8 mouse cellular contexts compared by ENCODE assay signal in genomic region chr3:90079133-90079762, GRCm38 (mm10). TPM values are rescaled to one million over a fixed set of nuclear protein-coding genes. Genes with fewer than 3 reads are reported as not detected.
A peak's percentile ranks its signal among the peaks of the same experiment; 100 is the strongest.
DNase-seq lines count a peak whose midpoint lies in the region; ATAC-seq and TF ChIP-seq lines count a peak whose summit lies in the region.

No protein-coding gene starts in this region.

- peak overlapping the region; percentile 97 for H3K27ac ChIP-seq in embryonic facial prominence, embryonic 14.5 days (replicated peaks; ENCODE audit: low read depth, low read length)
- peak overlapping the region; percentile 98 for H3K27ac ChIP-seq in heart, adult 2 months
- H3K27ac ChIP-seq in limb, embryonic 13.5 days = peak overlapping the region; percentile 97
- peak overlapping the region; percentile 93 for H3K27ac ChIP-seq in midbrain, embryonic 16.5 days (ENCODE audit: low read length)

- peak overlapping the region; percentile 89 for H3K9ac ChIP-seq in embryonic facial prominence, embryonic 14.5 days (ENCODE audit: low read depth, low read length)
- peak overlapping the region; percentile 80 for H3K9ac ChIP-seq in heart, adult 2 months (ENCODE audit: low read depth, low read length)
- peak overlapping the region; percentile 90 for H3K9ac ChIP-seq in limb, embryonic 13.5 days
- peak overlapping the region; percentile 90 for H3K9ac ChIP-seq in midbrain, embryonic 16.5 days (ENCODE audit: low read depth, low read length)

- no peak; the same call in 1 of the 2 replicates for TF ChIP-seq CTCF in heart, adult 2 months (IDR thresholded peaks at IDR 0.05)

- peak; percentile 96 for ATAC-seq in embryonic facial prominence, embryonic 14.5 days (ENCODE audit: low read depth)
- ATAC-seq in limb, embryonic 13.5 days (ENCODE audit: low FRiP score, low read depth) = peak; percentile 94
- ATAC-seq in midbrain, embryonic 16.5 days = peak; percentile 96

- TF ChIP-seq EP300 in heart, adult 2 months (IDR thresholded peaks at IDR 0.05; ENCODE audit: insufficient read depth, low read depth, low read length) = no peak

- H3K4me1 ChIP-seq in embryonic facial prominence, embryonic 14.5 days (ENCODE audit: control insufficient read depth, insufficient read depth, low read length) = peaks cover 34% of the 10 kb centered on the region
- peaks cover 17% of the 10 kb centered on the region for H3K4me1 ChIP-seq in heart, adult 2 months (ENCODE audit: control insufficient read depth, insufficient read depth, low read length)
- H3K4me1 ChIP-seq in limb, embryonic 13.5 days = peaks cover 49% of the 10 kb centered on the region
- peaks cover 39% of the 10 kb centered on the region for H3K4me1 ChIP-seq in midbrain, embryonic 16.5 days (ENCODE audit: control insufficient read depth, insufficient read depth, low read length)

- no peaks in the 10 kb centered on the region for H3K36me3 ChIP-seq in embryonic facial prominence, embryonic 14.5 days (ENCODE audit: control insufficient read depth, insufficient read depth, low read length)
- H3K36me3 ChIP-seq in heart, adult 2 months (ENCODE audit: control insufficient read depth, insufficient read depth, low read length) = peaks cover 9% of the 10 kb centered on the region
- peaks cover 1% of the 10 kb centered on the region; the same call in 1 of the 2 replicates for H3K36me3 ChIP-seq in limb, embryonic 13.5 days
- no peaks in the 10 kb centered on the region for H3K36me3 ChIP-seq in midbrain, embryonic 16.5 days (ENCODE audit: control insufficient read depth, insufficient read depth, low read length)

- intact Hi-C loops in heart, adult 2 months (cut with DNase I) = loop anchor here (2.0 kb wide), 2 partner anchors 26 to 306 kb away; partner anchors contain the start of genes Ubap2l and Ube2q1

- H3K27me3 ChIP-seq in embryonic facial prominence, embryonic 14.5 days (replicated peaks; ENCODE audit: control insufficient read depth, insufficient read depth, low read length) = no peaks in the 10 kb centered on the region
- no peaks in the 10 kb centered on the region for H3K27me3 ChIP-seq in heart, adult 2 months (ENCODE audit: control insufficient read depth, insufficient read depth, low read length)
- H3K27me3 ChIP-seq in limb, embryonic 13.5 days = no peaks in the 10 kb centered on the region
- H3K27me3 ChIP-seq in midbrain, embryonic 16.5 days (ENCODE audit: control insufficient read depth, insufficient read depth, low read depth, low read length) = no peaks in the 10 kb centered on the region

- no peaks in the 10 kb centered on the region for H3K9me3 ChIP-seq in embryonic facial prominence, embryonic 14.5 days (ENCODE audit: control insufficient read depth, low read length)
- H3K9me3 ChIP-seq in limb, embryonic 13.5 days = no peaks in the 10 kb centered on the region
- no peaks in the 10 kb centered on the region for H3K9me3 ChIP-seq in midbrain, embryonic 16.5 days (replicated peaks; ENCODE audit: control insufficient read depth, low read length, poor library complexity, severe bottlenecking)

- peak; percentile 88 for TF ChIP-seq POLR2A in heart, adult 2 months (IDR thresholded peaks at IDR 0.05; ENCODE audit: insufficient read depth, low read depth, low read length)

- DNase-seq in 3T3-L1 (ENCODE audit: low read depth, low spot score) = peak; percentile 100
- peak; percentile 72 to 89 for DNase-seq in adrenal gland, postnatal 4 days (ENCODE audit: low spot score in 2 of 2)
- peak; percentile 98 for DNase-seq in embryonic facial prominence, embryonic 14.5 days (ENCODE audit: low spot score)
- DNase-seq in heart, adult 2 months = peak; percentile 93 to 97
- peak; percentile 94 to 98 for DNase-seq in kidney, adult 8-10 months
- DNase-seq in spleen, postnatal 10 days (ENCODE audit: low spot score in 2 of 2) = peak; percentile 78 to 94

- H3K4me3 ChIP-seq in embryonic facial prominence, embryonic 14.5 days (ENCODE audit: low read depth, low read length) = peak overlapping the region; percentile 67
- peak overlapping the region; percentile 79 for H3K4me3 ChIP-seq in heart, adult 2 months
- H3K4me3 ChIP-seq in limb, embryonic 13.5 days = peak overlapping the region; percentile 90
- H3K4me3 ChIP-seq in midbrain, embryonic 16.5 days (ENCODE audit: low read depth, low read length) = peak overlapping the region; percentile 95

- H3K4me2 ChIP-seq in embryonic facial prominence, embryonic 14.5 days (ENCODE audit: low read depth, low read length) = peak overlapping the region; percentile 82
- peak overlapping the region; percentile 79 for H3K4me2 ChIP-seq in limb, embryonic 13.5 days (replicated peaks)
- H3K4me2 ChIP-seq in midbrain, embryonic 16.5 days (ENCODE audit: low read length) = peak overlapping the region; percentile 93

- H3K79me2 ChIP-seq in heart, adult 2 months (replicated peaks; ENCODE audit: control insufficient read depth, insufficient read depth, low read length) = peaks cover 5% of the 10 kb centered on the region; the same call in 1 of the 2 replicates

- WGBS in embryonic facial prominence, embryonic 14.5 days = 1% methylated on average over 31 of the region's 33 CpGs
- WGBS in heart, adult 2 months = under 1% methylated on average over 33 of the region's 33 CpGs
- WGBS in limb, embryonic 13.5 days = under 1% methylated on average over 33 of the region's 33 CpGs
- under 1% methylated on average over 33 of the region's 33 CpGs for WGBS in midbrain, embryonic 16.5 days

RNA-seq across cellular contexts. Expression of gene Tpm3, which starts 6.8 kb away (rescaled TPM):
- 100 to 1,000 TPM; 234 to 246 TPM for total RNA-seq in adrenal gland, postnatal 4 days (2021)
- polyA plus RNA-seq in embryonic facial prominence, embryonic 14.5 days (2014; fragmentation: Nextera tagmentation; extraction: Ambion mirVana) = 423 and 451 TPM in 2 replicates
- total RNA-seq in heart, adult 2 months (2021) = 10 to 100 TPM; 42.2 to 44.5 TPM
- 48.9 and 60.5 TPM in 2 replicates for polyA plus RNA-seq in heart, adult 2 months (2012; rRNA removed)
- polyA plus RNA-seq in limb, embryonic 13.5 days (2015; fragmentation: Nextera tagmentation; extraction: Ambion mirVana) = 520 and 556 TPM in 2 replicates
- polyA plus RNA-seq in midbrain, embryonic 16.5 days (2015; fragmentation: Nextera tagmentation; extraction: Ambion mirVana) = 377 and 415 TPM in 2 replicates

RNA-seq across cellular contexts. Expression of gene Nup210l, which starts 24.7 kb away (rescaled TPM):
- total RNA-seq in adrenal gland, postnatal 4 days (2021) = under 1 TPM; 0.45 to 0.48 TPM
- polyA plus RNA-seq in embryonic facial prominence, embryonic 14.5 days (2014; fragmentation: Nextera tagmentation; extraction: Ambion mirVana) = 0.18 and 0.43 TPM in 2 replicates
- total RNA-seq in heart, adult 2 months (2021) = under 1 TPM; 0.11 to 0.13 TPM
- 0.14 and 0.29 TPM in 2 replicates for polyA plus RNA-seq in heart, adult 2 months (2012; rRNA removed)
- 0.27 and 0.34 TPM in 2 replicates for polyA plus RNA-seq in limb, embryonic 13.5 days (2015; fragmentation: Nextera tagmentation; extraction: Ambion mirVana)
- 0.16 and 0.35 TPM in 2 replicates for polyA plus RNA-seq in midbrain, embryonic 16.5 days (2015; fragmentation: Nextera tagmentation; extraction: Ambion mirVana)

RNA-seq across cellular contexts. Expression of gene Ubap2l, which starts 26.8 kb away (rescaled TPM):
- 100 to 1,000 TPM; 217 to 233 TPM for total RNA-seq in adrenal gland, postnatal 4 days (2021)
- polyA plus RNA-seq in embryonic facial prominence, embryonic 14.5 days (2014; fragmentation: Nextera tagmentation; extraction: Ambion mirVana) = 207 and 211 TPM in 2 replicates
- 100 to 1,000 TPM; 104 to 116 TPM for total RNA-seq in heart, adult 2 months (2021)
- 104 and 137 TPM in 2 replicates for polyA plus RNA-seq in heart, adult 2 months (2012; rRNA removed)
- 206 and 208 TPM in 2 replicates for polyA plus RNA-seq in limb, embryonic 13.5 days (2015; fragmentation: Nextera tagmentation; extraction: Ambion mirVana)
- 120 and 132 TPM in 2 replicates for polyA plus RNA-seq in midbrain, embryonic 16.5 days (2015; fragmentation: Nextera tagmentation; extraction: Ambion mirVana)

RNA-seq across cellular contexts. Expression of gene 4933434E20Rik, which starts 27.8 kb away (rescaled TPM):
- total RNA-seq in adrenal gland, postnatal 4 days (2021) = 10 to 100 TPM; 81.3 to 83.7 TPM
- polyA plus RNA-seq in embryonic facial prominence, embryonic 14.5 days (2014; fragmentation: Nextera tagmentation; extraction: Ambion mirVana) = 144 TPM in 2 replicates
- total RNA-seq in heart, adult 2 months (2021) = 10 to 100 TPM; 81.6 to 96.1 TPM
- polyA plus RNA-seq in heart, adult 2 months (2012; rRNA removed) = 52.8 and 85.1 TPM in 2 replicates
- polyA plus RNA-seq in limb, embryonic 13.5 days (2015; fragmentation: Nextera tagmentation; extraction: Ambion mirVana) = 158 and 164 TPM in 2 replicates
- polyA plus RNA-seq in midbrain, embryonic 16.5 days (2015; fragmentation: Nextera tagmentation; extraction: Ambion mirVana) = 224 and 225 TPM in 2 replicates

Comparison
In these comparisons a context has a peak if more than half of its experiments do, and no peak if none do; other contexts are left out.
1. Peak in every context shown above with its lines: DNase-seq, ATAC-seq, H3K4me3 ChIP-seq and H3K27ac ChIP-seq.